Mouse (Mus musculus) lung, embryonic 16.5 days (tissue): ENCODE measurements around the gene Anks1. TPM values are rescaled to one million over a fixed set of nuclear protein-coding genes. Genes with fewer than 3 reads are reported as not detected.

Source experiments
- ATAC-seq: fragments of 200-750 bp; cut with Nextera tagmentation; 2 replicates; pipeline ENCODE4 v1.8.0; 2017; ENCODE audit warnings: low read depth, mild to moderate bottlenecking, moderate library complexity
- H3K27ac ChIP-seq: fragments of 300-500 bp; sonication (generic); 2 replicates; pipeline ENCODE4 v1.5.1; 2014; ENCODE audit warnings: mild to moderate bottlenecking, control low read depth, low read length
- H3K27me3 ChIP-seq: fragments of 300-500 bp; sonication (generic); 2 replicates; pipeline ENCODE4 v1.6.1; 2014; ENCODE audit warnings: low read depth, low read length, mixed read lengths; ENCODE audit not compliant: control insufficient read depth, insufficient read depth
- H3K36me3 ChIP-seq: fragments of 300-500 bp; sonication (generic); 2 replicates; pipeline ENCODE4 v1.6.1; 2014; ENCODE audit warnings: low read length; ENCODE audit not compliant: control insufficient read depth, insufficient read depth
- H3K4me1 ChIP-seq: fragments of 300-500 bp; sonication (generic); replicated peaks from 2 replicates; pipeline ENCODE4 v1.6.1; 2014; ENCODE audit warnings: low read length, mixed read lengths; ENCODE audit not compliant: control insufficient read depth, insufficient read depth
- H3K4me2 ChIP-seq: fragments of 300-500 bp; sonication (generic); 2 replicates; pipeline ENCODE4 v1.6.1; 2014; ENCODE audit warnings: low read depth, low read length, control low read depth
- H3K4me3 ChIP-seq: fragments of 300-500 bp; sonication (generic); 2 replicates; pipeline ENCODE4 v1.5.1; 2014; ENCODE audit warnings: mild to moderate bottlenecking, low read length, control low read depth
- H3K9ac ChIP-seq: fragments of 300-500 bp; sonication (generic); 2 replicates; pipeline ENCODE4 v1.6.1; 2014; ENCODE audit warnings: low read length, control low read depth
- H3K9me3 ChIP-seq: fragments of 300-500 bp; sonication (generic); 2 replicates; pipeline ENCODE4 v1.6.1; 2016; ENCODE audit warnings: low read length; ENCODE audit not compliant: control insufficient read depth
- WGBS: fragments of 180-500 bp; shearing (Covaris S2); extraction: QIAGEN DNeasy Blood & Tissue Kit; methylation state at CpG from one replicate; pipeline ENCODE4 v1.1.7; 2014; 5-methylcytosine and 5-hydroxymethylcytosine counted together
- polyA plus RNA-seq: library from polyadenylated mRNA; unstranded; fragments of >200 nt; fragmentation: Nextera tagmentation; extraction: Ambion mirVana; gene quantifications from 2 replicates; pipeline ENCODE4 v1.2.1, GENCODE M21; 2015

Anks1 gene
- 18.1 and 20.2 TPM in 2 replicates for polyA plus RNA-seq

DNA sequence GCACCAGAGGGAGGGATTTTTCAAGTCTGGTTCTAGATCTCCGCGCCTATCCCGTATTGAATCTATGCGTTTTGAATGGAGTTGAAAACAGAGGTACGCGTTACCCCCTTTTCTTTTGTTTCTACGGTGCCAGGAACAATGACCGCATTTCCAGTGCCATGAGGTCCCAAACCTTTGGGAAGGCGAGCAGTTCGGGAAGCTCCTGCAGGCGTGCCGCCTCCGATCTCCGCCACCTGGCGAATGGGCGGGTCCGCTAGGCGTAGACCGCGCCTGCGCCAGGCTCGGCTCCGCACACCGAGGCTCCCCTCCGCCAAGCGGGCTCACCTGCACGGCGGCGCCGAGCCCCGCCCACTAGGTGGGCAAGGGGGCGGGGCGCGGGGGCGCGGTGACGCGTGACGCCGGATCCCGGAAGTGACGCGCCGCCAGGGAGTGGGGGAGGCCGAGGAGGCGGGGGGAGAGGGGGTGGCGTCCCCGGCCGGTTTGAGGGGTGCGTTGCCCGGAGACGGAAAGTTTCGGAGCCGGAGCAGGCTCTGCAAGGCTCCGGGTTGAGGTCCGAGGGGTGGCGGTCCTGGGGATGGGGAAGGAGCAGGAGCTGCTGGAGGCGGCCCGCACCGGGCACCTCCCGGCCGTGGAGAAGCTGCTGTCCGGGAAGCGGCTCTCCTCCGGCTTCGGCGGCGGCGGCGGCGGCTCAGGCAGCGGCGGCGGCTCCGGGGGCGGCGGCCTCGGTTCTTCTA, at the start of gene Anks1:
TSS of gene Anks1 (plus strand) at position 419 of the 734 bp plus-strand sequence.
- Histone ChIP-seq H3K27me3 (no peaks in the 10 kb centered on the region), H3K9me3 (no peaks in the 10 kb centered on the region), H3K36me3 (peaks cover 7% of the 10 kb centered on the region; the same call in 1 of the 2 replicates), H3K4me2 (peak within 1 kb of the TSS; percentile 94), H3K4me3 (peak within 1 kb of the TSS; percentile 90), H3K27ac (peak within 1 kb of the TSS; percentile 73), H3K9ac (peak within 1 kb of the TSS; percentile 86), H3K4me1 (peaks cover 22% of the 10 kb centered on the region)
- ATAC-seq: peak; percentile 91
- under 1% methylated on average over 63 of the region's 78 CpGs for WGBS

DNA sequence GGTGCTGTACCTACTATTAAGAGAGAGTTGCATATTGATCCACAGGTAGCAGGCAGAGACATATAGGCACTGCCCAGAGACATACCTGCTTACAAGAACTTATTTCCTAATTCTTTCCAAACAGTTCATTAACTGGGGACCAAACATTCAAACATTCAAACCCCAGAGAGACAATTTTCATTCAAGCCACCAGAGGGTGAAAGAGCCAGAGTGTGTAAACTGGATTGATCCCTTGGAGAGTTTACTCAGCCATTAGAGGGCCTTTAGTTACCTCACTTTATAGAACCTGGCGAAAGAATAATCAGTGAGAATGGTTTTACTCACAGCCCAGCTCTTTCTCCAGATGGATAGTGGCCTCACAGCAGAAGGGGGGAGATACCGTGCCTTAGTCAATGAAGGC, 43.6 kb upstream of the Anks1 start:
- H3K27me3 ChIP-seq: no peaks in the 10 kb centered on the region
- H3K27ac ChIP-seq: no peak overlapping the region
- no peak overlapping the region for H3K4me3 ChIP-seq
- no peak overlapping the region for H3K9ac ChIP-seq
- 77% methylated on average over 2 of the region's 2 CpGs for WGBS
- peaks cover 13% of the 10 kb centered on the region for H3K4me1 ChIP-seq
- H3K4me2 ChIP-seq: no peak overlapping the region
- no peaks in the 10 kb centered on the region for H3K36me3 ChIP-seq
- H3K9me3 ChIP-seq: no peaks in the 10 kb centered on the region
- ATAC-seq: no peak

DNA sequence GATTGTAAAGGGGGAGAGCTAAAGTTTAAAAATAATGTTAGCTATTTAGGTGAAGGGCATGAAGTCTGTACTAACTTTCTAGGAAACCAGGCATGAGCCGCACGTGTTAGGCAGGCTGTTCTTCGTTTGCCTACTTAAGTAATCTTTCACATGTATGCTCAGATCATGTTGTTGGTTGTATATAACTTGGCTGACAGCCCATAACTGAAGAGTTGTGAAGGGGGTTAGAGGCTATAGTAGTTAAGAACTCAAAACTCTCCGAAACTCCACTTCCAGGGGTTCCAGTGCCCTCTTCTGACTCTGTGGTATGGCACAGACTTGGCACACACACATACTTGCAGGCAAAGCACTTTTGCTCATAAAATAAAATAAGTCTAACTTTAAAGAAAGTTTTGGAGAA, 42.4 kb upstream of the Anks1 start:
- Histone ChIP-seq H3K27me3 (no peaks in the 10 kb centered on the region), H3K4me3 (no peak overlapping the region), H3K36me3 (no peaks in the 10 kb centered on the region), H3K4me1 (peaks cover 13% of the 10 kb centered on the region), H3K4me2 (no peak overlapping the region), H3K9me3 (no peaks in the 10 kb centered on the region), H3K9ac (no peak overlapping the region), H3K27ac (no peak overlapping the region)
- ATAC-seq: peak; percentile 84
- WGBS: 39% methylated on average over 4 of the region's 4 CpGs

DNA sequence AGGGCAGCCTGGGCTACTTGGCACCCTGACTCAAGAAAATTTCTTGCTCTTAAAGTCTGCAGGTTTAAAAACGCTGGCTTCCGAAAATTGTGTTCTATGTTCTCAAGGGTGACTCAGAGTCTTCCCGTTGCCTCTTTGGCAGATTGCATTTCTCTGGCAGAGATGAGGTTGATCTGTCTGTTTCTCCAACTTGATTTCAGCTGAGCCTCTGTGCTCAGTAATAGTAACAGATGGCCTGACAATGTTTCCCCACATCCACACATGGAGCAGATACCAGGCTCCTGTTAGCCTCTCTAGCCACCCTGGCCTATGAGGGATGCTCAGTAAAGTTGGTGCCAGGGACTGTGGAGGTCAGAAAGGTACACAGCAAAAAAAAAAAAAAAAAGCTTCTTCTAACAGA, 37.3 kb upstream of the Anks1 start:
- Histone ChIP-seq H3K4me1 (0 out of 2 replicates have a peak, but pooled peaks cover 4% of the 10 kb centered on the region), H3K4me2 (no peak overlapping the region), H3K4me3 (no peak overlapping the region), H3K27me3 (no peaks in the 10 kb centered on the region), H3K9me3 (no peaks in the 10 kb centered on the region), H3K36me3 (no peaks in the 10 kb centered on the region), H3K9ac (no peak overlapping the region), H3K27ac (no peak overlapping the region)
- WGBS: 93% methylated on average over 3 of the region's 3 CpGs
- no peak for ATAC-seq

DNA sequence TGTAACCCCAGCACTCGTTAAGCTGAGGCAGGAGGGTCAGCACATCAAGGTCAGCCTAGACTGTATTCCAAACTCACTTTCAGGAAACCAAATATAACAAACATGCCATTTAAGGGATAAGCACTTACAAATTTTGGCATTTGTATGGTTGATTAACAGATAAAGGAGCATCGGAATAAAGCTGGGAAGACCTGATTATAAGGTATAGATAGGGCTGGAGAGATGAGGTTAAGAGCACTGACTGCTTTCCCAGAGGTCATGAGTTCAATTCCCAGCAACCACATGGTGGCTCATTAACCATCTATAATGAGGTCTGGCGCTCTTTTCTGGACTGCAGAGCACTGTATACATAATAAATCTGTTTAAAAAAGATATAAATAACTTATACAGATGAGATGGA, 35.5 kb upstream of the Anks1 start:
- Histone ChIP-seq H3K4me3 (no peak overlapping the region), H3K27ac (no peak overlapping the region), H3K9me3 (no peaks in the 10 kb centered on the region), H3K4me2 (no peak overlapping the region), H3K27me3 (no peaks in the 10 kb centered on the region), H3K9ac (no peak overlapping the region), H3K4me1 (no peaks in the 10 kb centered on the region), H3K36me3 (no peaks in the 10 kb centered on the region)
- WGBS: 52% methylated on average over 3 of the region's 3 CpGs
- ATAC-seq: no peak

DNA sequence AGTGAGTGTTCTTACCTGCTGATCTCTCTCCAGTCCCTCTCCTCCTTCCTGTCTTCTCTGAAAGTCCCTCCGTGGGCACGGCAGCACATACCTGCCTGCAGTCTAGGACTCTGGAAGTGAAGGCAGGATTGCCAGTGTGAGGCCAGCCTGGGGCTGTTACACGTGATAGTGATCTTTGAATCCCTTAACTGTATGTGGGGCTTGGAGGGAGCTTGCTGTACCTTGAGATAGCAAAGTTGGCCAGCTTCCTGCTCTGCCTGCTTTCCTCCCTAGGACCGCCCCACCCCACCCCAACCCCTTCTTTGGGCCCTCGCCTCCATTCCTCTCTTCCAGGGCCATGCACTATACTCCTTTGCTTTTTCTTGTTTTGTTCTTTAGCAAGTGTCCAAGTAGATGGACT, 34.6 kb upstream of the Anks1 start:
- no peak overlapping the region for H3K4me2 ChIP-seq
- H3K9me3 ChIP-seq: no peaks in the 10 kb centered on the region
- 55% methylated on average over 5 of the region's 5 CpGs for WGBS
- no peak for ATAC-seq
- H3K4me1 ChIP-seq: no peaks in the 10 kb centered on the region
- H3K36me3 ChIP-seq: no peaks in the 10 kb centered on the region; the same call in 1 of the 2 replicates
- H3K4me3 ChIP-seq: no peak overlapping the region
- no peak overlapping the region for H3K27ac ChIP-seq
- H3K27me3 ChIP-seq: no peaks in the 10 kb centered on the region
- H3K9ac ChIP-seq: no peak overlapping the region

DNA sequence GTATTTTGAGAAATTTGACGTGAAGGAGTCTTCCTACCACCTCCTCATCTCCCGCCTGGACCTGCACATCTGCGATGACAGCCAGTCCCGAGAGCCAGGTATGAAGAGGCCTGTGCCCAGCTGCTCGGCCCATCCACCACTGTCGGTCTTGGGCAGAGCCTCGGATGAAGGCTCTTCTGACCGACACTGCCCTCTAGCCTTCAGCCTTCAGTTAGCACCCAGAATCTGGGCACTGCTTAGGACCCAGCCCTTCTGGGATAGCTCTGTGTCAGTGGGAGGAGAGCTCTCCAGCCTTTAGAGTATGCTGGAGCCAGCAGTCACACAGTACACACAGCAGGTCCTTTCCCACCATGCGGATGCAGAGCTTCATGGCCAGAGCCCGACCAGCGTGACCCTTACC, 27.6 kb upstream of the Anks1 start:
- no peak overlapping the region for H3K4me2 ChIP-seq
- H3K27me3 ChIP-seq: no peaks in the 10 kb centered on the region
- peak; percentile 59 for ATAC-seq
- 59% methylated on average over 11 of the region's 11 CpGs for WGBS
- no peak overlapping the region for H3K9ac ChIP-seq
- no peak overlapping the region for H3K4me3 ChIP-seq
- peaks cover 7% of the 10 kb centered on the region for H3K36me3 ChIP-seq
- H3K27ac ChIP-seq: no peak overlapping the region
- no peaks in the 10 kb centered on the region; the same call in 1 of the 2 replicates for H3K4me1 ChIP-seq
- H3K9me3 ChIP-seq: no peaks in the 10 kb centered on the region

DNA sequence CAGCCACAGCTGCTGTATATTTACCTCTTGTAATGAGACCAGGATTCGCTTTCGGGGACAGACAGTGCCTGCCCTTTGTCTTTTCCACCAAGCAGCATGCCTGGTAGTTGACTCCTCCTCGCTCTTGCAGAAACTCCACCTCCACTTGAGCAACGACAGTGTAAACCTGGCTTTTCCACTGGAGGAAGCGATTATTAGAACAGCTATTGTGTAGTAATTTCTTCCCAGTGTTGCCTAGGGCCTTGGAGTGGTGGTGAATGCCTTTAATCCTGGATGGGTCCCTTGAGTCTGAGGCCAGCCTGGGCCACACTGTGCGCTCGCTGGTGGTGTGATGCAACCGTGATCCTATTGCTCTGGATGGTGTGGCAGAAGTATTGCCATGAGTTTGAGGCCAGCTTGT, 26.0 kb upstream of the Anks1 start:
- H3K4me1 ChIP-seq: no peaks in the 10 kb centered on the region; the same call in 1 of the 2 replicates
- H3K9me3 ChIP-seq: no peaks in the 10 kb centered on the region
- ATAC-seq: no peak
- peaks cover 14% of the 10 kb centered on the region for H3K36me3 ChIP-seq
- H3K4me3 ChIP-seq: no peak overlapping the region
- no peak overlapping the region for H3K4me2 ChIP-seq
- no peak overlapping the region for H3K27ac ChIP-seq
- no peak overlapping the region for H3K9ac ChIP-seq
- 78% methylated on average over 8 of the region's 8 CpGs for WGBS
- no peaks in the 10 kb centered on the region for H3K27me3 ChIP-seq

DNA sequence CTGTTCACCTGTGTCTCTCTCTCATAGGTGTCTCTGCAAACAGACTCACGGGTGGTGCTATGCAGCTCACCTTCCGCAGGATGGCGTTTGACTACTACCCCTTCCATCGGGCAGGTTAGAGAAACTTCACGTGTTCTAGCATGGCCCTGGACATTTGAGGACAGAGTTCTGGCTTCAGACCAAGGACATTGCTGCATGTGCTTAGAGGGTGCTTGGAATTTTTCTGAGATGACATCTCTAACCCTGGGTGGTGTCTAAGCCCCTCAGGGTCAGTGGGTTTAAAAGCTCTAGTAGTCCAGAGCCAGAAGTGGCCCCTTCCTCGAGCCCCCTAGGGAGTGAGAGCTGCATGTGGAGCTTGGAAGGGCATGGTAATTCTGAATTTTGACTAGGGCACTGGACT, 25.1 kb upstream of the Anks1 start:
- Histone ChIP-seq H3K9ac (no peak overlapping the region), H3K27me3 (no peaks in the 10 kb centered on the region), H3K27ac (no peak overlapping the region), H3K9me3 (no peaks in the 10 kb centered on the region), H3K4me3 (no peak overlapping the region), H3K4me1 (no peaks in the 10 kb centered on the region; the same call in 1 of the 2 replicates), H3K36me3 (peaks cover 14% of the 10 kb centered on the region), H3K4me2 (no peak overlapping the region)
- ATAC-seq: no peak
- WGBS: 90% methylated on average over 6 of the region's 6 CpGs
